Mouse (Mus musculus): ENCODE data around the gene Ak2. TPM values are rescaled to one million over a fixed set of nuclear protein-coding genes. Genes with fewer than 3 reads are reported as not detected.

Ak2 gene
- polyA plus RNA-seq, 1 experiment from 2014 or later = 57.1 TPM

DNA sequence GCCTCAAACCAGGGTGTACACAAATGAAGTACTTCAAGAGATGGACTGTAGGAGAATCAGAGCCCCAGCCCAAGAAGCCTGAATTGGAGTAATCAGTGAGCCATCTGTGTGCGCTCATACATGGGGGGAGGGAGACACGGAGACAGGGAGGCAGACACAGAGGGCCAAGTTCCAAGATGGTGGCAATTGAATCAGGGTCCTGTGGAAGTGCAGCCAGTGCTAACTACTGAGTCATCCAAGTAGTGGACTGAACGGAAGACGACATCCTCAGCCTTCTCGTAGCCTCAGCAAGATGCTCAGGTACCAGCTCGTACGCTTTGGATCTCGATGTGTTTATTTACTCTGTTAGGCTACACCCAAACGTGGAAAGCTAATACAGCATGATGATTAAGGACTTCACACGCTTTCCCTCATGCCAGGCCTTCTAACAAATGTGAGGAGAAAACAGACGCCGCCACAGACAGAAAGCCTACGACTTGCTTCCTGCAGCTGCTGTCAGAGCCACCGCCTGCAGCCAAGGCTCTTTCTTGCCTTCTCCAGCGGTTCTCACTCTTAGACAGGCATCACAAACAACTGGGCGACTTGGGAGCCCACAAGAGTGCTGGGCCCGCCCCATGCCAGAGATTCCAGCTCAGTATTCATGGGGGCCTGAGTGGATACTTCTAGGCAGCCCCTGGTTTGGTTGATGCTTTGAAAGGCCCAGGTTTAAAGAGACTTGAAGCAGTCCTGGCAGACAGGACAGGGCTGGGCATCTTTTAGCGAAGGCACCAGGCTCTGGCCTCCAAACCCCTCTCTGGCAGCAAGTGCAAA is 21.9 kb upstream of the Ak2 start:
- H3K4me2 ChIP-seq (ENCODE audit: low read depth, low read length) = no peak overlapping the region
- H3K9ac ChIP-seq (replicated peaks; ENCODE audit: low read depth, low read length) = no peak overlapping the region
- no peaks in the 10 kb centered on the region for H3K27me3 ChIP-seq (ENCODE audit: control insufficient read depth, insufficient read depth, low read length)
- ATAC-seq (ENCODE audit: low read depth) = no peak
- no peaks in the 10 kb centered on the region for H3K9me3 ChIP-seq (ENCODE audit: control insufficient read depth, low read length)
- H3K4me3 ChIP-seq (ENCODE audit: low read depth, low read length) = no peak overlapping the region
- 77% methylated on average over 18 of the region's 18 CpGs for WGBS
- H3K27ac ChIP-seq (ENCODE audit: low read depth, low read length) = no peak overlapping the region
- no peaks in the 10 kb centered on the region for H3K36me3 ChIP-seq (ENCODE audit: control insufficient read depth, insufficient read depth, low read length)
- H3K4me1 ChIP-seq (ENCODE audit: control insufficient read depth, insufficient read depth, low read length) = peaks cover 8% of the 10 kb centered on the region; the same call in 1 of the 2 replicates

- Histone ChIP-seq H3K4me2 (ENCODE audit: low read depth, low read length) (no peak overlapping the region), H3K9ac (replicated peaks; ENCODE audit: low read depth, low read length) (no peak overlapping the region), H3K36me3 (ENCODE audit: control insufficient read depth, insufficient read depth, low read length) (no peaks in the 10 kb centered on the region), H3K9me3 (ENCODE audit: control insufficient read depth, low read length) (no peaks in the 10 kb centered on the region), H3K4me1 (ENCODE audit: control insufficient read depth, insufficient read depth, low read length) (peaks cover 8% of the 10 kb centered on the region; the same call in 1 of the 2 replicates), H3K27me3 (ENCODE audit: control insufficient read depth, insufficient read depth, low read length) (no peaks in the 10 kb centered on the region), H3K4me3 (ENCODE audit: low read depth, low read length) (no peak overlapping the region), H3K27ac (ENCODE audit: low read depth, low read length) (no peak overlapping the region)
- ATAC-seq (ENCODE audit: low read depth) = no peak
- WGBS = 87% methylated on average over 7 of the region's 8 CpGs
Measured at GRCm38 (mm10) chr4:128970417-128970807, 21.3 kb upstream of the Ak2 start.

- WGBS = 47% methylated on average over 14 of the region's 14 CpGs
- Histone ChIP-seq H3K4me2 (ENCODE audit: low read depth, low read length) (no peak overlapping the region), H3K9me3 (ENCODE audit: control insufficient read depth, low read length) (no peaks in the 10 kb centered on the region), H3K9ac (replicated peaks; ENCODE audit: low read depth, low read length) (no peak overlapping the region), H3K4me3 (ENCODE audit: low read depth, low read length) (no peak overlapping the region), H3K27me3 (ENCODE audit: control insufficient read depth, insufficient read depth, low read length) (no peaks in the 10 kb centered on the region), H3K36me3 (ENCODE audit: control insufficient read depth, insufficient read depth, low read length) (no peaks in the 10 kb centered on the region), H3K27ac (ENCODE audit: low read depth, low read length) (no peak overlapping the region), H3K4me1 (ENCODE audit: control insufficient read depth, insufficient read depth, low read length) (peaks cover 8% of the 10 kb centered on the region; the same call in 1 of the 2 replicates)
- peak; percentile 58 for ATAC-seq (ENCODE audit: low read depth)
Measured at GRCm38 (mm10) chr4:128971065-128971694, 20.6 kb upstream of the Ak2 start.

DNA sequence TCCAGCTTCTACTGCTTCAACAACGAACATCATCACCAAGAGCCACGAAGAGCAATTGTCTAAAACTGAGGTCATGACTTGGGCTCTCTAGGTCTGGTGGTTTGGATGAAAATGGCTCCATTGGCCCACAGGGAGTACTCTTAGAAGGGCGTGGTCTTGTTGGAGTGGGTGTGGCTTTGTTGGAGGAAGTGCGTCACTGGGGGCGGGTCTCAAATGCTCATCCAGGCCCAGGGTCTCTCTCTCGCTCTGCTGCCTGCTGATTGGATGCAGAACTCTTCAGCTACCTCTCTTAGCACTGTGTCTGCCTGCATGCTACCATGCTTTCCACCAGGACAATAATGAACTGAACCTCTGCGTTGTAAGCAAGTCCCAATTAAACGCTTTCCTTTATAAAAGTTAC is 17.1 kb upstream of the Ak2 start:
- H3K4me2 ChIP-seq (ENCODE audit: low read depth, low read length) = no peak overlapping the region

DNA sequence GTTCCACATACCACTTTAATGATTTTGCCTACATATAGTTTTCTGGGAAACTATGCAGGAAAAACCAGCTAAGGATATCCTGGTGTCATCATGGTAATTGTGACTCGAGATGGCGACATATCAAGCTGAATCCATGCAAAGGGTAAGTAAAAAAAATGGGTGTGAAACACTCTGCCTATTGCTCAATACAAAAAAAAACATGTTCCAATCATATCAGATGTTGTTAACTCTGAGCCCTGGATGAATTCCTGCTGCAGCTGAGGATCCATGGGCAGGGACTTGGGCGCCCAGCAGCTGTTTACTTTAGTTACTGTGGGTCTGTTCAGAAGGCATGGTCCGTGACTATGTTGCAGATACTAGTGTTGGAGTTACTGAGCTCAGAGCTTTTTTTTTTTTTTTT is 15.2 kb upstream of the Ak2 start:
- no peak for ATAC-seq (ENCODE audit: low read depth)
- Histone ChIP-seq H3K4me2 (ENCODE audit: low read depth, low read length) (no peak overlapping the region), H3K4me3 (ENCODE audit: low read depth, low read length) (no peak overlapping the region), H3K27ac (ENCODE audit: low read depth, low read length) (no peak overlapping the region), H3K4me1 (ENCODE audit: control insufficient read depth, insufficient read depth, low read length) (no peaks in the 10 kb centered on the region), H3K36me3 (ENCODE audit: control insufficient read depth, insufficient read depth, low read length) (no peaks in the 10 kb centered on the region), H3K9ac (replicated peaks; ENCODE audit: low read depth, low read length) (no peak overlapping the region), H3K27me3 (ENCODE audit: control insufficient read depth, insufficient read depth, low read length) (no peaks in the 10 kb centered on the region), H3K9me3 (ENCODE audit: control insufficient read depth, low read length) (no peaks in the 10 kb centered on the region)
- 95% methylated on average over 4 of the region's 4 CpGs for WGBS

More for the DNA sequence above, 17.1 kb upstream of the Ak2 start:
- WGBS = 87% methylated on average over 8 of the region's 8 CpGs
- Histone ChIP-seq H3K9me3 (ENCODE audit: control insufficient read depth, low read length) (no peaks in the 10 kb centered on the region), H3K27ac (ENCODE audit: low read depth, low read length) (no peak overlapping the region), H3K4me1 (ENCODE audit: control insufficient read depth, insufficient read depth, low read length) (no peaks in the 10 kb centered on the region), H3K36me3 (ENCODE audit: control insufficient read depth, insufficient read depth, low read length) (no peaks in the 10 kb centered on the region), H3K9ac (replicated peaks; ENCODE audit: low read depth, low read length) (no peak overlapping the region), H3K27me3 (ENCODE audit: control insufficient read depth, insufficient read depth, low read length) (no peaks in the 10 kb centered on the region), H3K4me3 (ENCODE audit: low read depth, low read length) (no peak overlapping the region)
- no peak for ATAC-seq (ENCODE audit: low read depth)

DNA sequence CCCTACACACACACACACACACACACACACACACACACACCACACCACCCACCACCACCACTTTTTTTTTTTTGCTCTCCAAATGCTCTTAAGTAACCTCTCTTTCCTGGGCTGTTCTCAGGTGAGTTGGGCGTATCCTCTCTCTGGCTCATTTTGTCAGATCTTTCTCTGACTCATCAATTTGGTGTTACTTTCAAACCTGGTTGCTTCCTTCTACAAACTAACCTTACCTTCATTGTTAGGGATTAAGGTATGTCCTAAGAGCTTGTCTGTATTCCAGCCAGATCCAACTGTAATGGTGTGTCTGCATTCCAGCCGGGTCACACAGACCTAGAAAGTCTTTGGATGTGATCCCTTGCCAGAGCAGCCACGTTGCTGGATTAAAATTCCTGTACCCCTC is 14.5 kb upstream of the Ak2 start:
- H3K4me3 ChIP-seq (ENCODE audit: low read depth, low read length) = no peak overlapping the region
- no peaks in the 10 kb centered on the region for H3K36me3 ChIP-seq (ENCODE audit: control insufficient read depth, insufficient read depth, low read length)
- no peak overlapping the region for H3K4me2 ChIP-seq (ENCODE audit: low read depth, low read length)
- no peaks in the 10 kb centered on the region for H3K9me3 ChIP-seq (ENCODE audit: control insufficient read depth, low read length)
- no peaks in the 10 kb centered on the region for H3K4me1 ChIP-seq (ENCODE audit: control insufficient read depth, insufficient read depth, low read length)
- 77% methylated on average over 3 of the region's 3 CpGs for WGBS
- H3K27me3 ChIP-seq (ENCODE audit: control insufficient read depth, insufficient read depth, low read length) = no peaks in the 10 kb centered on the region
- ATAC-seq (ENCODE audit: low read depth) = no peak
- no peak overlapping the region for H3K27ac ChIP-seq (ENCODE audit: low read depth, low read length)
- no peak overlapping the region for H3K9ac ChIP-seq (replicated peaks; ENCODE audit: low read depth, low read length)

DNA sequence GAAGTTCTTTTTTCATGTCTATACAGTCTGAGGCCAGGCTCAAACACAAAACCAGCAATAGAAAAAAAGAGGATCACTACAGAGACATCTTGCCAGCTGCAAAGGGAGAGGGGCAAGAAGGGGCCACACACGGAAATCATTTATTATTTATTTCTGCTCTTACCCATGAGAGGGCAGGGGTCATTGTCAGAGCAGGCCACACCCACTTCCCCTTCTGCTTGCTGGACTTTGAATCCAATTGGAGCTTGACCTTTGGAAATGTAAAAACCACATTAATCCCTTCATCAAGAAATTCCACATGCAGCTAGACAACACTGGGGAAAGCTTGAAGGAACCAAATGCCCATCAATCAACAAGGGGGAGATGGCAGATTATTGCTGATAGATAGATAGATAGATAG is 13.1 kb upstream of the Ak2 start:
- no peak for ATAC-seq (ENCODE audit: low read depth)
- H3K4me3 ChIP-seq (ENCODE audit: low read depth, low read length) = no peak overlapping the region
- no peak overlapping the region for H3K4me2 ChIP-seq (ENCODE audit: low read depth, low read length)
- H3K4me1 ChIP-seq (ENCODE audit: control insufficient read depth, insufficient read depth, low read length) = no peaks in the 10 kb centered on the region
- no peaks in the 10 kb centered on the region for H3K36me3 ChIP-seq (ENCODE audit: control insufficient read depth, insufficient read depth, low read length)
- H3K9ac ChIP-seq (replicated peaks; ENCODE audit: low read depth, low read length) = no peak overlapping the region
- no peaks in the 10 kb centered on the region for H3K27me3 ChIP-seq (ENCODE audit: control insufficient read depth, insufficient read depth, low read length)
- H3K27ac ChIP-seq (ENCODE audit: low read depth, low read length) = no peak overlapping the region
- WGBS = 52% methylated on average over 1 of the region's 1 CpGs
- no peaks in the 10 kb centered on the region for H3K9me3 ChIP-seq (ENCODE audit: control insufficient read depth, low read length)

GRCm38 (mm10) chr4:128980890-128981832 is 10.6 kb upstream of the Ak2 start:
- Histone ChIP-seq H3K4me2 (ENCODE audit: low read depth, low read length) (no peak overlapping the region), H3K36me3 (ENCODE audit: control insufficient read depth, insufficient read depth, low read length) (no peaks in the 10 kb centered on the region), H3K9me3 (ENCODE audit: control insufficient read depth, low read length) (no peaks in the 10 kb centered on the region), H3K27ac (ENCODE audit: low read depth, low read length) (no peak overlapping the region), H3K4me3 (ENCODE audit: low read depth, low read length) (no peak overlapping the region), H3K27me3 (ENCODE audit: control insufficient read depth, insufficient read depth, low read length) (no peaks in the 10 kb centered on the region), H3K4me1 (ENCODE audit: control insufficient read depth, insufficient read depth, low read length) (no peaks in the 10 kb centered on the region), H3K9ac (replicated peaks; ENCODE audit: low read depth, low read length) (no peak overlapping the region)
- ATAC-seq (ENCODE audit: low read depth) = no peak
- WGBS = 82% methylated on average over 12 of the region's 12 CpGs

Measured in neural tube, embryonic 14.5 days (tissue).